In genomic region chr3:63844141-63844540, GRCm38 (mm10) we compare ENCODE assay signal across 26 mouse cellular contexts. TPM values are rescaled to one million over a fixed set of nuclear protein-coding genes. Genes with fewer than 3 reads are reported as not detected.
DNase-seq lines count a peak whose midpoint lies in the region; ATAC-seq lines count a peak whose summit lies in the region.
"Had no signal": no experiment of that assay in that cellular context is flagged by ENCODE, and none has a peak within 500 bp of the region (broad histone marks: within the 10 kb centered on the region; RNA-seq: fewer than 3 reads in every experiment).

No protein-coding gene starts in this region.

- H3K27ac ChIP-seq in limb, embryonic 11.5 days (replicated peaks; ENCODE audit: low read depth, low read length): no peak overlapping the region
- H3K27ac ChIP-seq in limb, embryonic 10.5 days: no peak overlapping the region
- no peak overlapping the region for H3K27ac ChIP-seq in midbrain, embryonic 16.5 days (ENCODE audit: low read length)
- H3K27ac ChIP-seq: forebrain, embryonic 10.5 days; forebrain, embryonic 13.5 days; heart, embryonic 15.5 days; hindbrain, embryonic 10.5 days; hindbrain, embryonic 13.5 days had no signal

- no peaks in the 10 kb centered on the region for H3K9me3 ChIP-seq in limb, embryonic 11.5 days (ENCODE audit: control insufficient read depth, low read length)
- no peaks in the 10 kb centered on the region for H3K9me3 ChIP-seq in limb, embryonic 10.5 days (replicated peaks)
- H3K9me3 ChIP-seq in midbrain, embryonic 16.5 days (replicated peaks; ENCODE audit: control insufficient read depth, low read length, poor library complexity, severe bottlenecking): no peaks in the 10 kb centered on the region
- H3K9me3 ChIP-seq: forebrain, embryonic 10.5 days; forebrain, embryonic 13.5 days; heart, embryonic 12.5 days; heart, embryonic 15.5 days; hindbrain, embryonic 10.5 days; hindbrain, embryonic 13.5 days had no signal

- no peak overlapping the region for H3K9ac ChIP-seq in limb, embryonic 11.5 days (ENCODE audit: low read length)
- no peak overlapping the region for H3K9ac ChIP-seq in midbrain, embryonic 16.5 days (ENCODE audit: low read depth, low read length)
- H3K9ac ChIP-seq: forebrain, embryonic 13.5 days; heart, embryonic 12.5 days; heart, embryonic 15.5 days; hindbrain, embryonic 13.5 days had no signal

- no peaks in the 10 kb centered on the region for H3K36me3 ChIP-seq in limb, embryonic 11.5 days (ENCODE audit: control insufficient read depth, insufficient read depth, low read length)
- H3K36me3 ChIP-seq in limb, embryonic 10.5 days: no peaks in the 10 kb centered on the region
- no peaks in the 10 kb centered on the region for H3K36me3 ChIP-seq in midbrain, embryonic 16.5 days (ENCODE audit: control insufficient read depth, insufficient read depth, low read length)
- H3K36me3 ChIP-seq: heart, embryonic 12.5 days; heart, embryonic 15.5 days; hindbrain, embryonic 13.5 days had no signal

- H3K4me1 ChIP-seq in limb, embryonic 11.5 days (ENCODE audit: control insufficient read depth, insufficient read depth, low read length): no peaks in the 10 kb centered on the region
- H3K4me1 ChIP-seq in limb, embryonic 10.5 days: 0 out of 2 replicates have a peak, but pooled peaks cover 6% of the 10 kb centered on the region
- no peaks in the 10 kb centered on the region for H3K4me1 ChIP-seq in midbrain, embryonic 16.5 days (ENCODE audit: control insufficient read depth, insufficient read depth, low read length)
- H3K4me1 ChIP-seq: forebrain, embryonic 10.5 days; forebrain, embryonic 13.5 days; heart, embryonic 12.5 days; heart, embryonic 15.5 days; hindbrain, embryonic 13.5 days had no signal

- WGBS in limb, embryonic 11.5 days: 29% methylated on average over 4 of the region's 4 CpGs
- 59% methylated on average over 4 of the region's 4 CpGs for WGBS in limb, embryonic 10.5 days
- WGBS in midbrain, embryonic 16.5 days: 51% methylated on average over 4 of the region's 4 CpGs

- ATAC-seq in limb, embryonic 11.5 days (ENCODE audit: insufficient number of reproducible peaks, low FRiP score, low TSS enrichment, low read depth): no peak
- ATAC-seq in midbrain, embryonic 16.5 days: 0 out of 2 replicates have a peak, but pooled peaks have one; percentile 73
- ATAC-seq: activated CD4-positive, CD25-positive, alpha-beta regulatory T cell, adult 4 months; forebrain, embryonic 16.5 days; hindbrain, embryonic 16.5 days had no signal

- H3K27me3 ChIP-seq in limb, embryonic 11.5 days (ENCODE audit: control insufficient read depth, insufficient read depth, low read length): no peaks in the 10 kb centered on the region
- no peaks in the 10 kb centered on the region for H3K27me3 ChIP-seq in limb, embryonic 10.5 days (ENCODE audit: low read depth, poor library complexity, severe bottlenecking)
- no peaks in the 10 kb centered on the region for H3K27me3 ChIP-seq in midbrain, embryonic 16.5 days (ENCODE audit: control insufficient read depth, insufficient read depth, low read depth, low read length)
- H3K27me3 ChIP-seq: forebrain, embryonic 13.5 days; heart, embryonic 12.5 days; heart, embryonic 15.5 days; hindbrain, embryonic 13.5 days had no signal

- peak; percentile 20 for DNase-seq in embryo, embryonic 11 days
- no peak for DNase-seq in embryo, embryonic 10 days (ENCODE audit: low spot score)
- DNase-seq in limb, embryonic 11.5 days (ENCODE audit: low spot score): peak; percentile 41
- no peak for DNase-seq in limb, embryonic 10.5 days (ENCODE audit: low spot score)
- peak; percentile 58 for DNase-seq in forelimb bud, embryonic 11.5 days (ENCODE audit: low read depth, low spot score)
- DNase-seq in urinary bladder, adult 2 months (ENCODE audit: low spot score): no peak
- no peak for DNase-seq in frontal cortex, postnatal 36 days (ENCODE audit: low spot score in 2 of 2)
- DNase-seq: adrenal gland, postnatal 10 days; adrenal gland, postnatal 36 days; cerebellum, adult 18-20 months; cerebellum, adult 9-10 months; cerebellum, postnatal 25 days; gastrocnemius, postnatal 25 days; heart, adult 18-20 months; heart, postnatal 10 days; heart, postnatal 36 days had no signal

- H3K4me3 ChIP-seq in limb, embryonic 11.5 days (ENCODE audit: low read depth, low read length): no peak overlapping the region
- no peak overlapping the region for H3K4me3 ChIP-seq in limb, embryonic 10.5 days
- H3K4me3 ChIP-seq in midbrain, embryonic 16.5 days (ENCODE audit: low read depth, low read length): no peak overlapping the region
- H3K4me3 ChIP-seq: forebrain, embryonic 10.5 days; forebrain, embryonic 13.5 days; heart, embryonic 12.5 days; heart, embryonic 15.5 days; hindbrain, embryonic 10.5 days; hindbrain, embryonic 13.5 days had no signal

- H3K4me2 ChIP-seq in limb, embryonic 11.5 days (ENCODE audit: low read depth, severe bottlenecking): no peak overlapping the region
- H3K4me2 ChIP-seq in midbrain, embryonic 16.5 days (ENCODE audit: low read length): no peak overlapping the region
- H3K4me2 ChIP-seq: forebrain, embryonic 13.5 days; heart, embryonic 12.5 days; heart, embryonic 15.5 days; hindbrain, embryonic 13.5 days had no signal

RNA-seq across cellular contexts. Expression of gene Plch1, which starts 55.1 kb away (rescaled TPM):
- 2.8 and 3.2 TPM in 2 replicates for polyA plus RNA-seq in limb, embryonic 11.5 days (2014; fragmentation: Nextera tagmentation; extraction: Ambion mirVana)
- 4.1 and 4.5 TPM in 2 replicates for polyA plus RNA-seq in limb, embryonic 10.5 days (2016; fragmentation: Nextera tagmentation; extraction: Ambion mirVana)
- 11.8 and 11.9 TPM in 2 replicates for polyA plus RNA-seq in midbrain, embryonic 16.5 days (2015; fragmentation: Nextera tagmentation; extraction: Ambion mirVana)
- 0.35 and 0.47 TPM in 2 replicates for polyA plus RNA-seq in urinary bladder, adult 2 months (2012; rRNA removed)
- polyA plus RNA-seq: activated CD4-positive, CD25-positive, alpha-beta regulatory T cell, adult 4 months had no signal

Comparison
In these comparisons a context has a peak if more than half of its experiments do, and no peak if none do; other contexts are left out.
1. DNase-seq: peak in embryo, embryonic 11 days (single experiment), limb, embryonic 11.5 days (single experiment) and forelimb bud, embryonic 11.5 days (single experiment); none in embryo, embryonic 10 days (single experiment), limb, embryonic 10.5 days (single experiment), urinary bladder, adult 2 months (single experiment) and frontal cortex, postnatal 36 days (0 of 2).